Mouse (Mus musculus): ENCODE results near the gene Gm6588. TPM values are rescaled to one million over a fixed set of nuclear protein-coding genes. Genes with fewer than 3 reads are reported as not detected.
A peak's percentile ranks its signal among the peaks of the same experiment; 100 is the strongest.

Gm6588 gene
- polyA plus RNA-seq, 1 experiment from 2014 or later = not detected

DNA sequence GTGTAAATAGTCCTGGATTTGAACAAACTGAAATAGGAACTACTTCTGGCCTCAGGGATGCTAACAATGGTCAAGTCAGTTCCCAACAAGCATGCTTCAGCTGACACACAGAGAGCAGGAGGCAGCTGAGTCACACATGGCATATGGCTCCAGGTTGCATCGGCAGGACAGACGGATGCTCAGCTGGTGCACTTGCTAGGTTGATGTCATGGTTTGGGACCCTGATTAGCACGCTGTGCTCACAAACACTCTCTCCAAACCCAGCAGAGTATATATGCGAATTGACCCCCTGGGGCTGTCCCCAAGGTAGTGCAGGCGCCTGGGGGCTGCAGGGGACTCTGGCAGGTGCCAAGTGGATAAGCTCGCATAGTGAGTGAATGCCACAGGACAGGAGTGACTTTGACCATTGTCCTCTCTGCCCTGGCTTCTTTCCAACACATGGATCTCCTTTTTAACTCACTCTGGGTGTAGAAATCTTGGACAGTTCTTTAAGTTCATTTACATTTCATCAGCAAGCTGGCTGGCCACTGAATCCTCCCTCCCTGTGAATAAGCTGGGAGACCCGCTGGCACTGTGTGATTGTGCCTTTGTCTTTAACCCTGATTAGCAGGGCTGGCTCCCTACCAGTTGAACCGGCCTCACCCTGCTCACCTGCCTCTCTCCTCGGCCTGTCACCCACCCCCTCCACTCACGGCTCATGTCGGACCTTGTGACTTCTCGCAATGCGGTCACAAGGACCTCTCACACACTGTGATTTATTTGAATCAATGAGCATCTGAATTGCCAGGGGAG is 35.9 kb downstream of the Gm6588 start:
- ATAC-seq (replicated peaks; ENCODE audit: extremely low read depth, insufficient read depth, low FRiP score) = no peak
- H3K4me3 ChIP-seq (ENCODE audit: low read length) = no peak overlapping the region
- WGBS = 36% methylated on average over 13 of the region's 13 CpGs
- no peaks in the 10 kb centered on the region for H3K9me3 ChIP-seq (replicated peaks; ENCODE audit: control insufficient read depth, low read length)
- H3K27me3 ChIP-seq (ENCODE audit: control insufficient read depth, insufficient read depth, low read length) = peaks cover 33% of the 10 kb centered on the region
- H3K27ac ChIP-seq (ENCODE audit: low read length) = no peak overlapping the region
- H3K4me2 ChIP-seq (ENCODE audit: low read depth, low read length) = no peak overlapping the region
- H3K4me1 ChIP-seq (ENCODE audit: control insufficient read depth, insufficient read depth, low read length) = no peaks in the 10 kb centered on the region
- H3K36me3 ChIP-seq (ENCODE audit: control insufficient read depth, insufficient read depth) = no peaks in the 10 kb centered on the region
- no peak overlapping the region for H3K9ac ChIP-seq (ENCODE audit: low read length)

- Histone ChIP-seq H3K4me2 (ENCODE audit: low read depth, low read length) (no peak overlapping the region), H3K36me3 (ENCODE audit: control insufficient read depth, insufficient read depth) (no peaks in the 10 kb centered on the region), H3K27ac (ENCODE audit: low read length) (no peak overlapping the region), H3K4me3 (ENCODE audit: low read length) (no peak overlapping the region), H3K9ac (ENCODE audit: low read length) (no peak overlapping the region), H3K9me3 (replicated peaks; ENCODE audit: control insufficient read depth, low read length) (no peaks in the 10 kb centered on the region), H3K4me1 (ENCODE audit: control insufficient read depth, insufficient read depth, low read length) (no peaks in the 10 kb centered on the region), H3K27me3 (ENCODE audit: control insufficient read depth, insufficient read depth, low read length) (peaks cover 35% of the 10 kb centered on the region)
- WGBS = 39% methylated on average over 5 of the region's 5 CpGs
- ATAC-seq (replicated peaks; ENCODE audit: extremely low read depth, insufficient read depth, low FRiP score) = no peak
Observed at GRCm38 (mm10) chr5:112486415-112486814, 37.2 kb downstream of the Gm6588 start.

DNA sequence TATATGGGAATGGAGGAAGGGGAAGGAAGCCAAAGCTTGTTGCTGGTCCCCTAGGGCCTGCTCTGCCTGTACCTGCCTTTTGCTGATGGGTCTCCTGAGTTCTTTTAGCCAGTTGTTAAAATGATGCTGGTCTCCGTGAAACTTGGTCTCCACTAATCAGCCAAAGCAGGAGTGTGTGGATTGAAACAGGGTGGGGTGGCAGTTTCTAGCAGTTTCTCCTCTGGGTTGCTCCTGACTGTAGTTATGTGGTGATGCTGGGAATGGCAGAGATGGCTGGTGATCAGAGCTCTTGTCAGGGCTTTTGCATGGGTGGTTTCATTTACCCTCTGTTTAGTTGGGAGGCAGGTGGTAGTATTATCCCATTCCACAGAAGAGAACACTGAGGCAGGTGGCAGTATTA is 38.3 kb downstream of the Gm6588 start:
- no peak for ATAC-seq (replicated peaks; ENCODE audit: extremely low read depth, insufficient read depth, low FRiP score)
- Histone ChIP-seq H3K4me2 (ENCODE audit: low read depth, low read length) (no peak overlapping the region), H3K9me3 (replicated peaks; ENCODE audit: control insufficient read depth, low read length) (no peaks in the 10 kb centered on the region), H3K27me3 (ENCODE audit: control insufficient read depth, insufficient read depth, low read length) (peaks cover 33% of the 10 kb centered on the region), H3K36me3 (ENCODE audit: control insufficient read depth, insufficient read depth) (no peaks in the 10 kb centered on the region), H3K4me1 (ENCODE audit: control insufficient read depth, insufficient read depth, low read length) (no peaks in the 10 kb centered on the region), H3K27ac (ENCODE audit: low read length) (no peak overlapping the region), H3K4me3 (ENCODE audit: low read length) (no peak overlapping the region), H3K9ac (ENCODE audit: low read length) (no peak overlapping the region)
- WGBS = 83% methylated on average over 1 of the region's 1 CpGs

DNA sequence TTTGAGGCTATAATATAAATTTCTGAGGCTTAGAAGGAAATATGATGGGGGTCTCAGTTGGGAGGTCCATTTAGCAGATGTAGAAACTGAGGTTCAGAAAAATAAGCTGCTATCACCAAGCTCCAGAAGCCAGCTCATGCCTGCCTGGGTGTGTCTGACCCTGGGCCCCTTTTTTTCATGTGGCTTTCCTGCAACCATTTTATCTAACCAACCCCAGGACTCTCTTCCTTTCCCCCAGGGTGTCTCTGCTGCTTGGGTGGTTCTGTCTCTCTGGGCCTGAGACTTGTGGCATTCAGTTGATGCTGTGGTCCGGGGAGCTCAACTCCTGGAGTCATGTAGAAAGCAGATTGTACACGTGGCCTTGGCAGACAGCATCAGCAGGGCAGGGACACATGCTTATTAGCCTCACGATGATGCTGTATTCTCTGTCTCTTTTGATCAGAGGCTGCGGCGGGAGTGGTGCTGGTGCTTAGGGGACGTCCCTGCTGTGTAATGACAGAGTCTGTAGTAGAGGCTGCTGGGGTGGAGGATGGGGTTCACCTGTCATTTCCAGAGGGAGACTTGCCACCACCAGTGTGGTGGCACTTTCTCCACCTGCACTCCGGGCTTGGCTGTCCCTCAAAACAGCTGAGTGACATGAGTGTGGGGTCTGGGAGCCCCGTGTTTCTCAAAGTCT is 39.0 kb downstream of the Gm6588 start:
- H3K9ac ChIP-seq (ENCODE audit: low read length) = no peak overlapping the region
- no peak overlapping the region for H3K27ac ChIP-seq (ENCODE audit: low read length)
- no peaks in the 10 kb centered on the region for H3K4me1 ChIP-seq (ENCODE audit: control insufficient read depth, insufficient read depth, low read length)
- H3K4me2 ChIP-seq (ENCODE audit: low read depth, low read length) = no peak overlapping the region
- H3K9me3 ChIP-seq (replicated peaks; ENCODE audit: control insufficient read depth, low read length) = no peaks in the 10 kb centered on the region
- WGBS = 65% methylated on average over 8 of the region's 8 CpGs
- H3K27me3 ChIP-seq (ENCODE audit: control insufficient read depth, insufficient read depth, low read length) = peaks cover 29% of the 10 kb centered on the region
- ATAC-seq (replicated peaks; ENCODE audit: extremely low read depth, insufficient read depth, low FRiP score) = no peak
- no peak overlapping the region for H3K4me3 ChIP-seq (ENCODE audit: low read length)
- no peaks in the 10 kb centered on the region for H3K36me3 ChIP-seq (ENCODE audit: control insufficient read depth, insufficient read depth)

GRCm38 (mm10) chr5:112491489-112491888 is 42.3 kb downstream of the Gm6588 start:
- Histone ChIP-seq H3K27ac (ENCODE audit: low read length) (no peak overlapping the region), H3K9ac (ENCODE audit: low read length) (no peak overlapping the region), H3K4me2 (ENCODE audit: low read depth, low read length) (no peak overlapping the region), H3K27me3 (ENCODE audit: control insufficient read depth, insufficient read depth, low read length) (peaks cover 13% of the 10 kb centered on the region), H3K36me3 (ENCODE audit: control insufficient read depth, insufficient read depth) (no peaks in the 10 kb centered on the region), H3K9me3 (replicated peaks; ENCODE audit: control insufficient read depth, low read length) (no peaks in the 10 kb centered on the region), H3K4me1 (ENCODE audit: control insufficient read depth, insufficient read depth, low read length) (no peaks in the 10 kb centered on the region), H3K4me3 (ENCODE audit: low read length) (no peak overlapping the region)
- no peak for ATAC-seq (replicated peaks; ENCODE audit: extremely low read depth, insufficient read depth, low FRiP score)
- 51% methylated on average over 11 of the region's 11 CpGs for WGBS

- Histone ChIP-seq H3K27ac (ENCODE audit: low read length) (no peak overlapping the region), H3K4me2 (ENCODE audit: low read depth, low read length) (no peak overlapping the region), H3K9ac (ENCODE audit: low read length) (no peak overlapping the region), H3K9me3 (replicated peaks; ENCODE audit: control insufficient read depth, low read length) (no peaks in the 10 kb centered on the region), H3K4me3 (ENCODE audit: low read length) (no peak overlapping the region), H3K27me3 (ENCODE audit: control insufficient read depth, insufficient read depth, low read length) (peaks cover 23% of the 10 kb centered on the region), H3K36me3 (ENCODE audit: control insufficient read depth, insufficient read depth) (no peaks in the 10 kb centered on the region), H3K4me1 (ENCODE audit: control insufficient read depth, insufficient read depth, low read length) (no peaks in the 10 kb centered on the region)
- 27% methylated on average over 11 of the region's 11 CpGs for WGBS
- no peak for ATAC-seq (replicated peaks; ENCODE audit: extremely low read depth, insufficient read depth, low FRiP score)
Observed at GRCm38 (mm10) chr5:112493492-112493891, 44.3 kb downstream of the Gm6588 start.

DNA sequence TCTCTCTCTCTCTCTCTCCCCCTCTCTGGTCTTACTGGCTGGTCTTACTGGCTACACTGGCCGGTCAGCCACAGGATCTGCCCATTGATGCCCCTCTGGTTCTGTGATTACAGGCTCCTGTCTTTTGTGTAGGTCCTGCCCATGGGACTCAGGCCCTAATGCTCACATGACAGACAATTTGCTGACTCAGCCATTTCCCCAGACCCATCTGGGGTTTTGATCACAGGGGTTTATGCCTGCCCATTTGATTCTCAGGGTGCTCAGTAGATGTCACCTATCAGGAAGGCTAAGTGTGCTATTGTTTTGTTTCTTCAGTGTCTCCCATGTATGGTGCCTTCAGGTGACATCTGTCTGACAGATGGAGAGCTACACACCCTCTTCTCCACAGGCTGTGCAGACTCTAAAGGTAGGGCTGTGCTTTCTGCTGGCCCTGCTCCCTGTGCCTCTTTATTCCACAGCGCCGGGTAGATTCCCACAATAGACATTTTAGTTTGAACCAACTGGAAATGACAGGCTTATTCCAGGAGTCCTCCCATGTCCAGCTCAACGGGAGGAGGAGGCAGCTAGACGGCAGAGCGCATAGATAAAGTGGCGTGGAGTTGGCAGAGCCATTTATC is 47.6 kb downstream of the Gm6588 start:
- no peaks in the 10 kb centered on the region for H3K36me3 ChIP-seq (ENCODE audit: control insufficient read depth, insufficient read depth)
- no peak overlapping the region for H3K27ac ChIP-seq (ENCODE audit: low read length)
- 56% methylated on average over 7 of the region's 7 CpGs for WGBS
- ATAC-seq (replicated peaks; ENCODE audit: extremely low read depth, insufficient read depth, low FRiP score) = no peak
- H3K27me3 ChIP-seq (ENCODE audit: control insufficient read depth, insufficient read depth, low read length) = peaks cover 21% of the 10 kb centered on the region
- H3K9me3 ChIP-seq (replicated peaks; ENCODE audit: control insufficient read depth, low read length) = no peaks in the 10 kb centered on the region
- no peak overlapping the region for H3K4me3 ChIP-seq (ENCODE audit: low read length)
- no peak overlapping the region for H3K4me2 ChIP-seq (ENCODE audit: low read depth, low read length)
- peaks cover 5% of the 10 kb centered on the region for H3K4me1 ChIP-seq (ENCODE audit: control insufficient read depth, insufficient read depth, low read length)
- no peak overlapping the region for H3K9ac ChIP-seq (ENCODE audit: low read length)

GRCm38 (mm10) chr5:112498921-112499917 is 50.0 kb downstream of the Gm6588 start:
- Histone ChIP-seq H3K4me3 (ENCODE audit: low read length) (no peak overlapping the region), H3K4me1 (ENCODE audit: control insufficient read depth, insufficient read depth, low read length) (peaks cover 5% of the 10 kb centered on the region), H3K4me2 (ENCODE audit: low read depth, low read length) (no peak overlapping the region), H3K9me3 (replicated peaks; ENCODE audit: control insufficient read depth, low read length) (no peaks in the 10 kb centered on the region), H3K27ac (ENCODE audit: low read length) (no peak overlapping the region), H3K9ac (ENCODE audit: low read length) (no peak overlapping the region), H3K27me3 (ENCODE audit: control insufficient read depth, insufficient read depth, low read length) (peaks cover 21% of the 10 kb centered on the region), H3K36me3 (ENCODE audit: control insufficient read depth, insufficient read depth) (no peaks in the 10 kb centered on the region)
- ATAC-seq (replicated peaks; ENCODE audit: extremely low read depth, insufficient read depth, low FRiP score) = 0 out of 2 replicates have a peak, but pooled peaks have one; percentile 37
- WGBS = 41% methylated on average over 13 of the region's 13 CpGs
